Mouse (Mus musculus): ENCODE data around the gene Acot10.

DNA sequence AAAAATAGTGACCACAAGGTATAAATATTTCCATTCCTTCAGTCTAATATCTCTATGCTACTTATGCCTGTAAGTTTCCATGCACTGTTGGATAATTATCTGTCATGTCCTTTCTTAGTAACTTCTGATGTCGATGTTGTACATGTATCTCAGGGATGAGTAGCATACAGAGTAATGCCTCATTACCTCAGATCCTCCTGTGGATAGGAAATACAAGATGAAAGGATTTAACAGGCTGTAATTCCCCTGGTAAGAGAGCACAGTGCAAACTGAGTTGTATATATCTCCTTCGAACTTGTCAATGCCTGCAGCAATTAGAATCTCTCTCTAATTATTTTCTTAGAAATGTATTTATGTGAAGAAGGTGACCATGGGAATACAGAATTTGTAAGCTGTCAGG is 16.2 kb upstream of the Acot10 start:
- TF ChIP-seq CTCF (IDR thresholded peaks at IDR 0.05; ENCODE audit: low read depth) = no peak
- no peak for TF ChIP-seq EP300 (IDR thresholded peaks at IDR 0.05; ENCODE audit: low read depth)

Measured in liver, embryonic 14.5 days (tissue).